Mouse (Mus musculus) forebrain, embryonic 12.5 days (tissue): ENCODE measurements around the gene Gsk3b. TPM values are rescaled to one million over a fixed set of nuclear protein-coding genes. Genes with fewer than 3 reads are reported as not detected.
A peak's percentile ranks its signal among the peaks of the same experiment; 100 is the strongest.

Experiments used
- ATAC-seq: fragments of 200-750 bp; cut with Nextera tagmentation; 2 replicates; pipeline ENCODE4 v1.8.0; 2017; ENCODE audit warnings: moderate TSS enrichment; ENCODE audit not compliant: low FRiP score
- H3K27ac ChIP-seq: fragments of 300-500 bp; sonication (generic); 2 replicates; pipeline ENCODE4 v1.5.1; 2016; ENCODE audit warnings: mild to moderate bottlenecking
- H3K27me3 ChIP-seq: fragments of 300-500 bp; sonication (generic); 2 replicates; pipeline ENCODE4 v1.6.1; 2016; ENCODE audit warnings: mild to moderate bottlenecking
- H3K36me3 ChIP-seq: fragments of 300-500 bp; sonication (generic); replicated peaks from 2 replicates; pipeline ENCODE4 v1.6.1; 2016; ENCODE audit warnings: mild to moderate bottlenecking
- H3K4me1 ChIP-seq: fragments of 300-500 bp; sonication (generic); 2 replicates; pipeline ENCODE4 v1.6.1; 2016
- H3K4me2 ChIP-seq: fragments of 300-500 bp; sonication (generic); 2 replicates; pipeline ENCODE4 v1.6.1; 2016; ENCODE audit warnings: mild to moderate bottlenecking, moderate library complexity
- H3K4me3 ChIP-seq: fragments of 300-500 bp; sonication (generic); replicated peaks from 2 replicates; pipeline ENCODE4 v1.5.1; 2016; ENCODE audit warnings: mild to moderate bottlenecking
- H3K9ac ChIP-seq: fragments of 300-500 bp; sonication (generic); 2 replicates; pipeline ENCODE4 v1.6.1; 2016; ENCODE audit warnings: mild to moderate bottlenecking
- H3K9me3 ChIP-seq: fragments of 300-500 bp; sonication (generic); 2 replicates; pipeline ENCODE4 v1.6.1; 2016
- WGBS: fragments of 180-500 bp; shearing (Covaris S2); methylation state at CpG from one replicate; pipeline ENCODE4 v1.1.7; 2016; 5-methylcytosine and 5-hydroxymethylcytosine counted together
- polyA plus RNA-seq: library from polyadenylated mRNA; unstranded; fragments of >200 nt; fragmentation: Nextera tagmentation; extraction: Ambion mirVana; gene quantifications from 2 replicates; pipeline ENCODE4 v1.2.1, GENCODE M21; 2016

Gene Gsk3b
- polyA plus RNA-seq, 1 experiment from 2014 or later, result 116 TPM

- H3K27me3 ChIP-seq, result no peaks in the 10 kb centered on the region
- ATAC-seq, result no peak
- H3K36me3 ChIP-seq, result peaks cover 5% of the 10 kb centered on the region; the same call in 1 of the 2 replicates
- H3K9me3 ChIP-seq, result no peaks in the 10 kb centered on the region
- no peak overlapping the region for H3K9ac ChIP-seq
- H3K4me2 ChIP-seq, result no peak overlapping the region
- H3K27ac ChIP-seq, result no peak overlapping the region
- no peak overlapping the region for H3K4me3 ChIP-seq
- H3K4me1 ChIP-seq, result peaks cover 2% of the 10 kb centered on the region; the same call in 1 of the 2 replicates
- WGBS, result 97% methylated on average over 7 of the region's 7 CpGs
These were observed 69.2 kb downstream of the Gsk3b start for GRCm38 (mm10) chr16:38157854-38158622.

- WGBS, result 81% methylated on average over 3 of the region's 3 CpGs
- H3K27ac ChIP-seq, result no peak overlapping the region
- ATAC-seq, result no peak
These were observed 73.2 kb downstream of the Gsk3b start for GRCm38 (mm10) chr16:38162019-38162418.

GRCm38 (mm10) chr16:38164811-38165591 is 76.2 kb downstream of the Gsk3b start:
- Histone ChIP-seq H3K36me3 (no peaks in the 10 kb centered on the region), H3K27ac (no peak overlapping the region), H3K9me3 (no peaks in the 10 kb centered on the region), H3K27me3 (no peaks in the 10 kb centered on the region), H3K4me2 (no peak overlapping the region), H3K4me3 (no peak overlapping the region), H3K9ac (no peak overlapping the region), H3K4me1 (no peaks in the 10 kb centered on the region)
- WGBS, result 97% methylated on average over 7 of the region's 7 CpGs
- ATAC-seq, result 0 out of 2 replicates have a peak, but pooled peaks have one; percentile 20

More at GRCm38 (mm10) chr16:38162019-38162418, 73.2 kb downstream of the Gsk3b start:
- Histone ChIP-seq H3K4me1 (peaks cover 2% of the 10 kb centered on the region; the same call in 1 of the 2 replicates), H3K4me3 (no peak overlapping the region), H3K36me3 (no peaks in the 10 kb centered on the region), H3K4me2 (no peak overlapping the region), H3K27me3 (no peaks in the 10 kb centered on the region), H3K9ac (no peak overlapping the region), H3K9me3 (no peaks in the 10 kb centered on the region)

- ATAC-seq, result no peak
- no peaks in the 10 kb centered on the region for H3K4me1 ChIP-seq
- H3K27ac ChIP-seq, result no peak overlapping the region
- WGBS, result 92% methylated on average over 5 of the region's 5 CpGs
- no peaks in the 10 kb centered on the region for H3K27me3 ChIP-seq
- H3K9ac ChIP-seq, result no peak overlapping the region
- no peak overlapping the region for H3K4me2 ChIP-seq
- peaks cover 14% of the 10 kb centered on the region for H3K36me3 ChIP-seq
- no peak overlapping the region for H3K4me3 ChIP-seq
- no peaks in the 10 kb centered on the region for H3K9me3 ChIP-seq
These were observed 80.2 kb downstream of the Gsk3b start for GRCm38 (mm10) chr16:38168971-38169370.

GRCm38 (mm10) chr16:38179150-38179549 is 90.3 kb downstream of the Gsk3b start:
- Histone ChIP-seq H3K36me3 (peaks cover 15% of the 10 kb centered on the region), H3K27ac (no peak overlapping the region), H3K4me2 (no peak overlapping the region), H3K27me3 (no peaks in the 10 kb centered on the region), H3K9me3 (no peaks in the 10 kb centered on the region), H3K4me1 (peaks cover 5% of the 10 kb centered on the region; the same call in 1 of the 2 replicates), H3K4me3 (no peak overlapping the region), H3K9ac (no peak overlapping the region)
- WGBS, result 82% methylated on average over 4 of the region's 4 CpGs
- ATAC-seq, result no peak

GRCm38 (mm10) chr16:38181421-38181820 is 92.6 kb downstream of the Gsk3b start:
- Histone ChIP-seq H3K36me3 (peaks cover 23% of the 10 kb centered on the region), H3K9me3 (no peaks in the 10 kb centered on the region)

GRCm38 (mm10) chr16:38184657-38185269 is 96.0 kb downstream of the Gsk3b start:
- H3K27me3 ChIP-seq, result no peaks in the 10 kb centered on the region
- H3K4me3 ChIP-seq, result no peak overlapping the region
- H3K27ac ChIP-seq, result no peak overlapping the region
- peaks cover 37% of the 10 kb centered on the region for H3K36me3 ChIP-seq
- no peak overlapping the region for H3K9ac ChIP-seq
- no peak for ATAC-seq
- H3K4me2 ChIP-seq, result no peak overlapping the region
- WGBS, result 93% methylated on average over 8 of the region's 8 CpGs
- peaks cover 5% of the 10 kb centered on the region; the same call in 1 of the 2 replicates for H3K4me1 ChIP-seq
- no peaks in the 10 kb centered on the region for H3K9me3 ChIP-seq

More at GRCm38 (mm10) chr16:38181421-38181820, 92.6 kb downstream of the Gsk3b start:
- ATAC-seq, result no peak
- Histone ChIP-seq H3K27ac (no peak overlapping the region), H3K4me3 (no peak overlapping the region), H3K4me1 (peaks cover 5% of the 10 kb centered on the region; the same call in 1 of the 2 replicates), H3K4me2 (no peak overlapping the region), H3K27me3 (no peaks in the 10 kb centered on the region), H3K9ac (no peak overlapping the region)
- 95% methylated on average over 8 of the region's 8 CpGs for WGBS

- Histone ChIP-seq H3K4me2 (no peak overlapping the region), H3K27me3 (no peaks in the 10 kb centered on the region), H3K9me3 (no peaks in the 10 kb centered on the region), H3K36me3 (peaks cover 51% of the 10 kb centered on the region), H3K4me1 (no peaks in the 10 kb centered on the region), H3K4me3 (no peak overlapping the region), H3K27ac (no peak overlapping the region), H3K9ac (no peak overlapping the region)
- no peak for ATAC-seq
- 96% methylated on average over 4 of the region's 4 CpGs for WGBS
These were observed 101.2 kb downstream of the Gsk3b start for GRCm38 (mm10) chr16:38189952-38190351.

GRCm38 (mm10) chr16:38190531-38190930 is 101.7 kb downstream of the Gsk3b start:
- Histone ChIP-seq H3K4me2 (no peak overlapping the region), H3K4me1 (no peaks in the 10 kb centered on the region), H3K36me3 (peaks cover 55% of the 10 kb centered on the region), H3K27me3 (no peaks in the 10 kb centered on the region), H3K9me3 (no peaks in the 10 kb centered on the region), H3K4me3 (no peak overlapping the region), H3K9ac (no peak overlapping the region), H3K27ac (no peak overlapping the region)
- no peak for ATAC-seq
- 96% methylated on average over 3 of the region's 3 CpGs for WGBS

- Histone ChIP-seq H3K9ac (no peak overlapping the region), H3K4me2 (no peak overlapping the region), H3K27me3 (no peaks in the 10 kb centered on the region), H3K4me1 (no peaks in the 10 kb centered on the region), H3K4me3 (no peak overlapping the region), H3K27ac (no peak overlapping the region), H3K9me3 (no peaks in the 10 kb centered on the region), H3K36me3 (peaks cover 58% of the 10 kb centered on the region)
- no peak for ATAC-seq
- 96% methylated on average over 6 of the region's 6 CpGs for WGBS
These were observed 102.7 kb downstream of the Gsk3b start for GRCm38 (mm10) chr16:38191460-38191859.

GRCm38 (mm10) chr16:38192640-38193039 is 103.8 kb downstream of the Gsk3b start:
- ATAC-seq, result no peak
- H3K4me1 ChIP-seq, result no peaks in the 10 kb centered on the region
- peaks cover 59% of the 10 kb centered on the region for H3K36me3 ChIP-seq
- H3K4me2 ChIP-seq, result no peak overlapping the region
- H3K9me3 ChIP-seq, result no peaks in the 10 kb centered on the region
- H3K4me3 ChIP-seq, result no peak overlapping the region
- H3K9ac ChIP-seq, result no peak overlapping the region
- no peak overlapping the region for H3K27ac ChIP-seq
- WGBS, result 88% methylated on average over 6 of the region's 6 CpGs
- no peaks in the 10 kb centered on the region for H3K27me3 ChIP-seq

- Histone ChIP-seq H3K27me3 (no peaks in the 10 kb centered on the region), H3K27ac (0 out of 2 replicates have a peak overlapping the region, but pooled peaks have one; percentile 20), H3K9me3 (no peaks in the 10 kb centered on the region), H3K4me3 (no peak overlapping the region), H3K4me2 (no peak overlapping the region), H3K9ac (no peak overlapping the region), H3K4me1 (no peaks in the 10 kb centered on the region), H3K36me3 (peaks cover 36% of the 10 kb centered on the region)
- WGBS, result 56% methylated on average over 4 of the region's 4 CpGs
- 0 out of 2 replicates have a peak, but pooled peaks have one; percentile 45 for ATAC-seq
These were observed 108.5 kb downstream of the Gsk3b start for GRCm38 (mm10) chr16:38197299-38197698.
